Mouse (Mus musculus): ENCODE results near the gene Naglu.

Naglu gene

DNA sequence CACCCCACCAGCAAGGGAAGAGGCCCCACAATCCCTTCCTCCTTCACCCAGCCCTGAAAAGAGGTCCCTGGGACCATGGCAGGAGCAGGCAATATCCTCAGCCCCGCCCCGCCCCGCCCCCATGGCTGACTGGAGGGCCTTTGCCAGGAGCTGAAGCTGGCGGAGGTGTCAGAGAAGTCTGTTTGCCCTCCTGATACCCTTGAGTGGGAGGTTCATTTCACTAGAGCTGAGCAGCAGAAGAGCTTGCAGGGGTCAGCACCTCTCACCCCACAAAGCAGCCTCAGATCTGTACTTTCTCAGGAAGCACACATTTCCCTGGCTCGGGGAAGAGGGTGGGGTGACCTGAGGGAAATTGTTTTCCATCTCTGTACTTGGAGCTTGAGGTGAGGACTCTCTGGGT lies 11.1 kb upstream of the Naglu start:
- peak; percentile 99 for DNase-seq

DNA sequence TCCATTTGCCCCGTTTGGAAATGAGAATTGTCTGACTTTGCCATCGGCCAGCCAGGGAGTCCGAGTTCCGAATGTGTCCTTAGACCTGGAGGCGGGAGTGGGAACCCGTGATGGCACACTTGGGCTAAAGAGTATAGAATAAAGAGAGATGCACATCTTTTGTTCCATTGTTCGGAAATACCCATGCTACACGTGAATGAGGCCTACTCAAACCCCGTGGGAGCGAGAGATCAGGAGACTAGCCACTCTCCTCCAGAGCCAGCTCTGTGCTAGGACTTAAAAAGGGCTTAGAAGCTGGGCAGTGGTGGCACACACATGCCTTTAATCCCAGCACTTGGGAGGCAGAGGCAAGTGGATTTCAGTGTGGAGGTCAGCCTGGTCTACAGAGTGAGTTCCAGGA lies 10.3 kb upstream of the Naglu start:
- DNase-seq, result peak; percentile 92

DNA sequence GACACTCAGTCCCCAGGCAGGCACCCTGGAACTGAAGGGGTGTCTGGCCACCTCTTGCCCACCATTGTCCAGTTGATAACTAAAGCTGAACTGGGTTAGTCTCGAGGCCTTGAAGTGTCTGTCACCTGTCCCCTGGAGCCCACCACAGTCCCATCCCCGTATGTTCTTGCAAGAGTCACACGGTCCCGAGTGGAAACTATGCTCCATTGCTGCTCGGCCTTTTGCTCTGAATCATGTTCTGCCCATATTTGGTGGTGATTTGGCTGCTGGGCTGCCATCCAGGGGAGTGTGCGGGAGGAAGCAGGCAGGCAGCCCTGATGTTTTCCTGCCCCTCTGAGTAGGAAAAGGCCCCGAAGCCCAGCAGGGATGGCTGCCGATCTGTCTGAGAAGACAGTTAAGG lies 9.7 kb upstream of the Naglu start:
- DNase-seq, result peak; percentile 99

DNA sequence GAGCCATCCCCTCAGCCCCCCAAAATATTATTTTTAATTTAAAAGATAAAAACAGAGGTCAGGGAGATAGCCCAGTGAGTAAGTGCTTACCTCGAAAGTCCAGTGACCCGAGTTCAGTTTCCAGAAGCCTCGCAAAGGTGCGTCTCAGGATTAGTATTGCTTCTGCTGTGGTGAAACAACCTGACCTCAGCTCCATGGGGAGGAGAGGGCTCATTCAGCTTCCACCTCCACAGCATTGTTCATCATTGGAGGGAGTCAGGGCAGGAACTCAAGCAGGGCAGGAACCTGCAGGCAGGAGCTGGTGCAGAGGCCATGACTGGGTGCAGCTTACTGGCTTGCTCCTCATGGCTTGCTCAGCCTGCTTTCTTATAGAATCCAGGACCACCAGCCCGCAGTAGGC lies 8.8 kb upstream of the Naglu start:
- peak; percentile 90 for DNase-seq

DNA sequence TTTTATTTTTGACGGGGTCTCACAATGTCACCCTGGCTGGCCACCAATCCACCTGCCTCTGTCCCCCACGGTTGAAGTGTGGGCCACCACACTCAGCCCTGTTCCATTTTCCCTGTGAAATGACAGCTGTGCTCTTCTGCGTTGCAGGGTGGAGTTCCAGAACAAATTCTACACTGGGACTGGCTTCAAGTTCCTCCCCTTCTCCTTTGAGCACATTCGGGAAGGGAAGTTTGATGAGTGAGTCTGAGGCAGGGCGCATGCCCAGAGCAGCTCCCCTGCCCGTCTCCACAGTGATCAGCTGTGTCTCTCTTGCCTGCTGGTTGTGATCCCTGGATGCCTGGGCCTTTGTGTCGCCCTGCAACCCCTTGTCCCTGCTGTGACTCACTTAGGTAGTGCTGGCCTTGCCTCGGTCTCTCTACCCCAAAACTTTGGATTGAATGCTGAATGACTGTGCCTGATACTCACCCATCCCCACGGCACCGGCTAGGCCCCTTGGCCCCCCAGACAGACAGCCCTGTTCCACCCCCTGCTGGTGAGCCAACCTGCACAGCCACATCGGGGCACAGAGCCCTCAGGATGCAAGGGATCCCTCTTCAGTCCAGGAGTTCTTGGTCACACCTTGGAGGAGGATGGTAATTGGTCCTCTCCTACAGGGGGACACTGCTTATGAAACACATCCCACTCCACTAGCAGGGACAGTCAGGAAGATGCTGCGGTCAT lies 7.5 kb upstream of the Naglu start:
- DNase-seq, result peak; percentile 99

DNA sequence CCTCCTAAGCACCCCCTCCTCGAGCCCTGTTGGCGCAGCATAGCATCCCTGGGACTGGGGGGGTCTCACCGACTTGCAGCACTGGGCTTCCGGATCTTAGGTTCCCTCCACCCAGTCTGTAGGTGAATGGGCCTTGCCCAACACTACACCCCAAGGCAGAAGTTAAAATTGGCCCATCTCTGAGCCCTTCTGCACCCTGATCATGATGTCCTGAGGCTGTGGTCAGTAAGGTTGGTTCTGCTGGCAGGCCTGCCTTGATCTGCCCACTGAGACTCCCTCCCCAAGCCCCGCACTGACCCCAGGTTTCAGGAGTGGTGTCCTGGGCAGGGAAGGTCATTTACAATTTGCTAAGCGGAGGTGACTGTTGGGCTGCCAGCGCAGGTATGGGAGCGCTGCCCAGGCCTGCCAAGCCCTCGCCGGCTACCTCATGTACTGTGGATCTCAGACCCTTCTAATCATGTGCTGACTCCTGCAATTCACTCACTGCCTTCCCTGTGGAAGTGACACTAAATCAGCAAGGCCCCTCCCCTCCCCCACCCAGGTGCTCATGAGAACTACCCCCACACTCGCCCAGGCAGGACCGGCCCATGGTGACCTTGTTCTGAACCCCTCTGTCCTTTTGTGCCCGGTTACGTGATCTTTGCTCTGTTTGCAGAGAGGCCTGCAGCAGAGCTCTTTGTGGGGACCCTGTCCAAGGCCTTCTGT lies 6.7 kb upstream of the Naglu start:
- no peak for DNase-seq

DNA sequence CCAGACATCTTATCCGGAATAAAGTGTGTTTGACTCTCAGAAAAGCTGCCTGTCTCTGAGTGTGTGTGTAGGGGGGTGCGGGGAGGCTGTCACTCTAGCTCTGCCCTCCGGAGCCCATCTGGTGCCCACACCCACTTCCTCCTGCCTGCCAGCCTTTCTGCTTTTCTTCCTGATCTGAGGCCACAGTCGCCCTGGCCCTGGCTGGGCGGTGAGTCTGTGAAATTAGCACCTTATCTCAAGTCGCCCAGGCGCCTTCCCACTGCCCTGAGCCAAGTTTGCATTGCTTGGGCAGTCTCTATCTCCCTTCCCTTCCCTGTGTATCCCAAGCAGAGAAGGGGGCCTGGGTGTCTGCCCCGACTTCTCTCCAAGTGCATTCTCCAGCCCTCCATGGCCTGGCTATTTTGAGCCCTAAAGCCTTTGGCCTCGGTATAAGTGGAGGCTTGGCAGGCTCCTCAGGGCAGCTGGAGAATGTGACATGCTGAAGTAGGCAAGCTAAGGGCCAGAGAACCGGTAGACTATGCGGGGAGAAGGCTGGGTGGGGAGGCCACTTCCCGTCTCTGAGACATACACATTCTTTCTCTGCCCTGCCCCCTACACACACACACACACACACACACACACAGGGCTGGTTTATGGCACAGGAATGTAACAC lies 6.0 kb upstream of the Naglu start:
- DNase-seq, result peak; percentile 99

DNA sequence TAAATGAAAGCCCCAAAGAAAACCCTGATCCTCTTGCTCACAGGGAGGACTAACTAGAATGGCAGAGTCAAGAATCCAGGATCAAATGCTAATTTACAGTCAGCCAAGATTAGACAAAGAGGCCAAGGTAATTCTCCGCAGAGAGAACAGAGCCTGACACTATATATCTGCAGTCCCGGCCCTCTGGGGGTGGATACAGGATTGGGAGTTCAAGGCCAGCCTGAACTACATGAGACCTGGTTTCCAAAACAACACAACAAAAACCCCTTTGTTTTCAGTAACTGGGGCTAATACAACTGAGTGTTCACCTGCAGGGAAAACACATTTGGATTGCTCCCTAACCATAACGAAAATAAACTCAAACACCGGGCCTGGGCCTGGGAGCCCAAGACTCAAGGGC lies 5.3 kb upstream of the Naglu start:
- DNase-seq, result no peak

DNA sequence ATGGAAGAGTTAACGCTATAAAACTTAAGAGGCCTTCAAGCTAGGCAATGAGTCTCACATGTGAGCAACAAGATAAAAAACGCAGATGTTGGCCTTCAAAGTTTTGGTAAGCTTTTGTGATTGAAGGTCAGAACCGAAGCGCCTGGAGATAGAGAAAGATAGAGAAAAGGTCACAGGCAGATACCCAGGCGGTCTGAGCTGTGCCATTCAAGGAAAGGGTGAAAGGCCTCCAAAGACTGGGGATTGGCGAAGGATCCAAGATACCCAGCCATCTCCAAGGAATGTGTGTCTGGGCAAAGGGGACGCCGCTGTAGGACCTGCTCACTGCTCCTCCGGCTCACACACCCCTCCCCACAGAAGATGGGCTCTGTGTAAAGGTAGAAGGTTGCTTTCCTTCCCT lies 4.8 kb upstream of the Naglu start:
- no peak for DNase-seq

DNA sequence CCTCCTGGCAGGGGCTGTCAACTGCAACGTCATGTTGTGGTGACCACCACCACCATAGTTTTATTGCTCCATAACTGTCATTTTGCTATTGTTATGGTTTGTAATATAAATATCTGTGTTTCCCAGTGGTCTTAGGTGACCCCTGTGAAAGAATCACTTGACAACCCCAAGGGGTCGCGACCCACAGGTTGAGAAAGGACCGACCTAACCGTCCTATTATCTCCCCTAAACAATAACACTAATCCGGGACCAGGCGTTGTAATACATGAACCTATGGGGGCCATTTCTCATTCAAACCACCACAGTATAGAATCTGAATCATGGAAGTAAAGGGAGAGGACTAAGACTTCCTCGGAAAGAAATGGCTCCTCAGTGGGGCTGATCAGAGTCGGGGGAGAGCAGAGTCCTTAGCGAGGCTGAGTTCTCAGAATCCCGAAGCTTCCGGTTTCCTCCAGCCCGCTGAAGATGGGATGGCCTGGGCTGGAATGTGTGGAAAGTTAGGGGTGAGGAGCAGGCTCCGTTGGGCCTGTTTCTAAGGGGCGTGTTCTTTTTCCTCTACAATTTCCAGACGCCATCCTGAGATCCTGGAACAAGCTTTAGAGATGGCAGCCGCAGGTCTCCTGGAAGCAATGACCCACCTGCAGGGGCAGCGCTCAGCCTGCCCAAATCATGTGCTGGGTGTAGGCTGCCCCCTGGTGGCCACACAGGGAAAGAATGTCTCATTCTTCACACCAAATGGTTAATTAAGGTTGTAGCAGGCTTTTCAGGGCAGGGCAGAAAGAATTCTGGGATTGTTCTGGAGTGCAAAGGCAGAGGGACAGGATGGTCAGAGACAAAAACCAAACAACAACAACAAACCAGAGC lies 3.0 kb upstream of the Naglu start:
- peak; percentile 97 for DNase-seq

DNA sequence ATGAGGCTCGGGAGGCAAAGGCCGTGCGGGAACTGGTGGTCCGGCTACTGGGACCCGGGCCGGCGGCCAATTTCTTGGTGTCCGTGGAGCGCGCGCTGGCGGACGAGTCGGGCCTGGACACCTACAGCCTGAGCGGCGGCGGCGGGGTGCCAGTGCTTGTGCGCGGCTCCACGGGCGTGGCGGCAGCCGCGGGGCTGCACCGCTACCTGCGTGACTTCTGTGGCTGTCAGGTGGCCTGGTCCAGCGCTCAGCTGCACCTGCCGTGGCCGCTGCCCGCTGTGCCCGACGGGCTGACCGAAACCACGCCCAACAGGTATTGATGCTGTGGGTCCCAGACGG lies 346 bp downstream of the Naglu start:
- DNase-seq, result no peak

DNA sequence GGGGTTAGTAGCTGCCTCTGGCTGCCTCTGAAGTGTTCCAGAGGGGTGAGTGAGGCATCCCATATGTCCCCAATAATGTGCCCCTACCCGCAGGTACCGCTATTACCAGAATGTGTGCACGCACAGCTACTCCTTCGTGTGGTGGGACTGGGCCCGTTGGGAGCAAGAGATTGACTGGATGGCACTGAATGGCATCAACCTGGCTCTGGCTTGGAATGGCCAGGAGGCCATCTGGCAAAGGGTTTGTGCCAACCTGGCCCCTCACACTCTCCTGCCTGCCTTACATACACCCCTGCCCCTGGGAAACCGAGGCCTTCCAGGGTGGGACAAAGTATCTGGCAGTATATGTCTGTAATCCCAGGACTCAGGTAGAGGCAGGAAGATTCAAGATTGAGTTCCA lies 1.2 kb downstream of the Naglu start:
- DNase-seq, result peak; percentile 93

DNA sequence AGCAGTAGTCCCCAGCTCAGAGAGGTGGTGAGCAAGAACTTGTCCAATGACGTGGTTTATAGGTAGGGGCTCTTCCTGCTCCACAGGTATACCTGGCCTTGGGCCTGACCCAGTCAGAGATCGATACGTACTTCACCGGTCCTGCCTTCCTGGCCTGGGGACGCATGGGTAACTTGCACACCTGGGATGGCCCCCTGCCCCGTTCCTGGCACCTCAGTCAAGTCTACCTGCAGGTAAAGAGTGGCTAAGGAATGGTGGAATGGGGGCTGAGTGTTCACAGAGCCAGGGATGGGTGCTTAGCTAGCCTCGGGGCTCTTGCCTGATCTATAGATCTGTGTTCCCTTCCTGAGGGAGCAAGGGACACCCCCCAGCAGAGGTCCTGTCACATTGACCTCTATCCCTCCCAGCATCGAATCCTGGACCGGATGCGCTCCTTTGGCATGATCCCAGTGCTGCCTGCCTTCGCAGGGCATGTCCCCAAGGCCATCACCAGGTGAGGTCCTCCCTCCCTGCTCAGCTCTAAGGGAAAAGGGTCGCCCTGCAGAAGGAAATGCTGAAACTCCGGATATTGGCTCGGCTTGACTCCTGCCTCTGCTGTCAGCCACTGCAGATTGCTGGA lies 2.1 kb downstream of the Naglu start:
- peak; percentile 93 for DNase-seq

DNA sequence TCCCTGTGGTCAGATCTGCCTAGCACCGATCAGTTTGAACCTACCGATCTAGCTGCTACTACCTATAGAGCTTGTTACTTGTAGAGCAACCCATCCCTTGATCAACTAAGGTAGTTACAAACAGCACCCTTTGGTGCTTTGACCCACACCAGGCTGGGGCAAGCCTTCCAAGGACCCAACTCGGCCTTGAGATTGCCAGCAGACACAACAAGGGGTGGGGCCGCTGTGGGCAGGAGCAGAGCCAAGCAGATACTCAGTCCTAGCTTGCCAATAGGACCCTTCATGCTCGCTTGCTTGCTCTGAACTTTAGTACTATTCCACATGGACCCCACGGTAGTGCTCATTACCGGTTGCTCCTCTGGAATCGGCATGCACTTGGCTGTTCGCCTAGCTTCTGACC lies 8.3 kb downstream of the Naglu start, which contains the start of gene Hsd17b1:
TSS of gene Hsd17b1 (plus strand) at position 291 of the 400 bp plus-strand sequence.
- peak; percentile 85 for DNase-seq

DNA sequence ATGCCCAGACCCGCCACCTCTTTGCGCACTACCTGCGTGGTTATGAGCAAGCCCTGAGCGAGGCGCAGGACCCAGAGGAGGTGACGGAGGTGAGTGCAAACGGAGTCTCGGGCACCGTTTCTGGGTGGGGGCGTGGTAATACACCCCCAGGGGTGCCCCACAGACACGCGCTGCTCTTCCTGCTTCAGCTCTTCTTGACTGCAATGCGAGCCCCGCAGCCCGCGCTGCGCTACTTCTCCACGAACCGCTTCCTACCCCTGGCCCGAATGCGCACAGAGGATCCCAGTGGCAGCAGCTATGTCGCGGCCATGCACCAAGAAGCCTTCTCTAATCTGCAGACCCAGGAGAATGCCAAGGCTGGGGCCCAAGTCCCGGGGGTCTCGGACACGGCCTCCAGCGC lies 9.9 kb downstream of the Naglu start:
- DNase-seq, result peak; percentile 88

DNA sequence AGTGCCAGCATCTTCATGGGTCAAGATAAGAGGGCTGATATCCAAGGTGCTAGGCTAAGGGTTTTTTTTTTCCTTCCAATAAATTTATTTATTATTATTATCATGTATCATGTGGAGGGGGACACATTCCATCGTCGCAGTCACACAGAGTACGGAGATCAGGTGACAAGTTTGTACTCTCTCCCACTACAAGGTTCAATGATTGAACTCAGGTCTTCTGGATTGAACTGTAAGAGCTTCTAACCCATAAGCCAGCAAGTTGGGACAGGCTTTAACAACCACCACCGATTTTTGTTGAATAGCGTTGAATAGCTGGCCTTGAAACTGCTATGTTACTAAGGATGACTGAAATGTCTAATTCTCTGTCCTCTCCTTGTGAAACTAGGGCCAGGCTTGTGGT lies 10.6 kb downstream of the Naglu start:
- DNase-seq, result no peak

DNA sequence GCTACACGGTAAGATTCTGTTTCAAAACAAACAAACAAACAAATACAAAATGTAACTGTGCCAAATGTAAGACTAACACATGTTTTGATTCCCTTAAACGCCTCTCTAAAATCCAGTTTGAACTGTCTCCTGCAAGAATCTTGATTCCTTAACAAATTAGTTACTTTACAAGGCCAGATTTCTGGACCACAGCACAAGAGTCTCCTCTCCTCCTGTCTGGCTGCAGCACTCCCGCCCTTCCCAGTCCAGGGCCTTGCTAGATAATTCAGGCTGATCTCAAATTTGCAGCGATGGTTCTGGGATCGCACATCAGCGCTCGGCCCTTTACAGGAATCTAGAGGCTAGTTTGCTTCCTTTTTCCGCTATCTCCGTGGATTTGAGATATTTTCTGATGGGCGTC lies 11.8 kb downstream of the Naglu start:
- no peak for DNase-seq

DNA sequence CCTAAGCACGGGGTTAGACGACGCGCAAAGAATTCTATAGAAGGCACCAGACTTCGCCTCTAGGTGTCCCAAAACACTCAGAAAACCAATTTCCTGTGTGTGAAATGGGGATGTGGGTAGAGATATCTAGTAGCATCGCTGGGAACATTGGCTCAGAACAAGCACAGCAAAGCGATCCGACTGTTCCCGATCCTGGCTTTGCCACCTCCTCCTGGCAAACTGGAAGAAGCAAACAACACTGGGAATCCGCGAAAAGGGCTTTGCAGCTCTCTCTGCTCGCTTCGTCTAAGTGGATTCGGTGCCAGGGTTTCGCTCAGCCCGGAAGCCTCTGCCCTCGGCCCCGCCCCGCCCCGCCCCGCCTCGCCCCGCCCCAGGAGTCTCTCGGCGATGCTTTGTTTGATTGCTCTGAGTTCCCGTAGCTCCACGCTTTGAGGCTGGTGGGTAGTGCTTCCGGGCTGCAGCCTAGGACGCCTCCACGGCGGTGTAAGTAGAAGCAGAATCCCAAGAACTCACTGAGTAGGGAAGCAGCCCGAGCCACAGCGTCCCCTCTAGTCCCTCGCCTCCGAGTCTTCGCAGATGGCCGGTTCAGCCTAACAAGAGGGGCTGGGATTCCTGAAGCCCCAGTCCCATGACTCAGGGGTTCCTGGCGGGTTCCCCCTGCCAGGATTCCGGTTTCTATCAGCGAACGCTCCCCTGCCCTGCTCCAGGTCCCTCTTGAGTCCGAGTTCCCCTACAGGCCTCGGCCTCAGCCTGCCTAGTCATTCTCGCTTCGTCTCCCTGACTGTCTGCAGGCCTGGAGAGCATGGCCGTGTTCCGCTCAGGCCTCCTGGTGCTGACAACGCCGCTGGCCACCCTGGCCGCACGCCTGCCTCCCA lies 12.6 kb downstream of the Naglu start, which contains the start of gene Coasy:
TSS of gene Coasy (plus strand) at position 358 of the 875 bp plus-strand sequence.
- peak; percentile 99 for DNase-seq

DNA sequence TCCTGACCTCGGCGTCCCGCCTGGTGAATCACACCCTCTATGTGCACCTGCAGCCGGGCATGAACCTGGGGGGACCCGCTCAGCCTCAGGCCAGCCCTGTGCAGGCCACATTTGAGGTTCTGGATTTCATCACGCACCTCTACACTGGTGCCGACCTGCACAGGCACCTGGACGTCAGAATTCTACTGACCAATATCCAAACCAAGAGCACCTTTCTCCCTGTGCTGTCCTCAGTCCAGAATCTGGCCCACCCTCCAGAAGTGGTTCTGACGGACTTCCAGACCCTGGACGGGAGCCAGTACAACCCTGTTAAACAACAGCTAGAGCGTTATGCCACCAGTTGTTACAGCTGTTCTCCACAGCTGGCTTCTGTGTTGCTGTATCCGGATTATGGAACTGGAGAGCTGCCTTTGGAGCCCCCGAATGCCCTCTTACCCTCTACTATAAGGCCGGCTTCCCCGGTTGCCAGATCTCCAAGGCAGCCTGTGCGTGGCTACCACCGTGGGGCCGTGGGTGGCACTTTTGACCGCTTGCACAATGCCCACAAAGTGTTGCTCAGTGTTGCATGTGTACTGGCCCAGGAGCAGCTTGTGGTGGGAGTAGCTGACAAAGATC lies 13.4 kb downstream of the Naglu start:
- DNase-seq, result peak; percentile 93

DNA sequence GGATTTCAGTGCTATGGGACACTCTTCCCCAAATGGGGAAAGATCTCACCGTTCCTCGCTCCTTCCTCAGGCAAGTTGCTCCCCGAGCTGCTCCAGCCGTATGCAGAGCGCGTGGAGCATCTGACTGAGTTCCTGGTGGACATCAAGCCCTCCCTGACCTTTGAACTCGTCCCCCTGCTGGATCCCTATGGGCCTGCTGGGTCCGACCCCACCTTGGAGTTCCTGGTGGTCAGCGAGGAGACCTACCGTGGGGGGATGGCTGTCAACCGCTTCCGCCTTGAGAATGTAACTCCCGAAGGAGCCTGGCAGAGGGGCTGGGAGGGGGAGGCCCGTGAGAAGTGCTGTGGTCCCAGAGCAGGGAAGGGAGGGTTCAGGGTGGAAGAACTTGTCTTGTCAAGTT lies 14.4 kb downstream of the Naglu start:
- peak; percentile 95 for DNase-seq

DNA sequence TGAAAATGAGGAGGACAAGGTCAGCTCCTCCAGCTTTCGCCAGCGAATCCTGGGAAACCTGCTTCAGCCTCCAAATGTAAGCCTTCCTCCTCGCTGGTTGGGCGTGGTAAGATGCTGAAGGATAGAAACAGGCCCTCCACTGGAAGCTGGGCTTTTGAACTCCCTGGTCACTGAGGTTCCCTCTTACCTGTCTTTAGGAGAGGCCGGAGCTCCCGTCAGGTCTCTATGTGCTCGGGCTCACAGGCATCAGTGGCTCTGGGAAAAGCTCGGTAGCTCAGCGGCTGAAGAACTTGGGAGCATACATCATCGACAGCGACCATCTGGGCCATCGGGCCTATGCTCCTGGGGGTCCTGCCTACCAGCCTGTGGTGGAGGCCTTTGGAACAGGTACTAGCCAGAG lies 15.0 kb downstream of the Naglu start:
- peak; percentile 94 for DNase-seq
